Mouse (Mus musculus) heart, adult 2 months (tissue): Measurements from ENCODE around the gene Izumo1r. TPM values are rescaled to one million over a fixed set of nuclear protein-coding genes. Genes with fewer than 3 reads are reported as not detected.

Experiments used
- DNase-seq, 2 experiments: peaks; one replicate each; pipeline ENCODE4 v3.0.0; 2021
- H3K27ac ChIP-seq: fragments of 200-600 bp; 2 replicates; pipeline ENCODE4 v1.8.1; 2022
- H3K27me3 ChIP-seq: fragments of 200-500 bp; 2 replicates; pipeline ENCODE4 v1.6.1; 2012; ENCODE audit warnings: mild to moderate bottlenecking, low read length, inconsistent platforms, mixed read lengths; ENCODE audit not compliant: control insufficient read depth, insufficient read depth
- H3K36me3 ChIP-seq: fragments of 200-500 bp; 2 replicates; pipeline ENCODE4 v1.6.1; 2012; ENCODE audit warnings: low read length, inconsistent platforms; ENCODE audit not compliant: control insufficient read depth, insufficient read depth
- H3K4me1 ChIP-seq: fragments of 200-500 bp; 2 replicates; pipeline ENCODE4 v1.6.1; 2011; ENCODE audit warnings: low read length; ENCODE audit not compliant: control insufficient read depth, insufficient read depth
- H3K4me3 ChIP-seq: fragments of 200-600 bp; 2 replicates; pipeline ENCODE4 v1.8.1; 2022
- H3K79me2 ChIP-seq: fragments of 200-500 bp; replicated peaks from 2 replicates; pipeline ENCODE4 v1.6.1; 2012; ENCODE audit warnings: mild to moderate bottlenecking, inconsistent platforms, low read length, moderate library complexity, mixed read lengths; ENCODE audit not compliant: control insufficient read depth, insufficient read depth
- H3K9ac ChIP-seq: fragments of 200-500 bp; 2 replicates; pipeline ENCODE4 v1.6.1; 2012; ENCODE audit warnings: low read depth, mild to moderate bottlenecking, control low read depth, inconsistent platforms, low read length, mixed read lengths
- CTCF ChIP-seq: fragments of 200-600 bp; IDR thresholded peaks from 2 replicates; pipeline ENCODE4 v1.8.1; 2022; ENCODE audit warnings: antibody characterized with exemption, mild to moderate bottlenecking, moderate library complexity
- EP300 ChIP-seq: fragments of 200-500 bp; IDR thresholded peaks from 2 replicates; pipeline ENCODE4 v1.6.1; 2011; ENCODE audit warnings: low read depth, low read length, control low read depth; ENCODE audit not compliant: insufficient read depth
- POLR2A ChIP-seq: fragments of 200-500 bp; IDR thresholded peaks from 2 replicates; pipeline ENCODE4 v1.6.1; 2011; ENCODE audit warnings: mild to moderate bottlenecking, low read depth, low read length, control low read depth; ENCODE audit not compliant: insufficient read depth
- WGBS: fragments of 180-500 bp; shearing (Covaris S2); methylation state at CpG from one replicate; pipeline ENCODE4 v1.1.7; 2018; 5-methylcytosine and 5-hydroxymethylcytosine counted together
- intact Hi-C: fragments of 180-260 bp; cut with DNase I; formaldehyde crosslinking; loops from one replicate; pipeline ENCODE4 v1.15.1; 2025
- polyA plus RNA-seq: library from polyadenylated mRNA; depleted of rRNA; stranded (reverse); fragments of >200 nt; gene quantifications from 2 replicates; pipeline ENCODE4 v1.2.3, GENCODE M21; 2012
- total RNA-seq, 2 experiments: library from RNA; stranded (reverse); gene quantifications; 2 replicates each; pipeline ENCODE4 v1.2.3; 2021

Gene Izumo1r
- total and polyA plus RNA-seq, 3 experiments: 0.29 TPM; not detected in 2

DNA sequence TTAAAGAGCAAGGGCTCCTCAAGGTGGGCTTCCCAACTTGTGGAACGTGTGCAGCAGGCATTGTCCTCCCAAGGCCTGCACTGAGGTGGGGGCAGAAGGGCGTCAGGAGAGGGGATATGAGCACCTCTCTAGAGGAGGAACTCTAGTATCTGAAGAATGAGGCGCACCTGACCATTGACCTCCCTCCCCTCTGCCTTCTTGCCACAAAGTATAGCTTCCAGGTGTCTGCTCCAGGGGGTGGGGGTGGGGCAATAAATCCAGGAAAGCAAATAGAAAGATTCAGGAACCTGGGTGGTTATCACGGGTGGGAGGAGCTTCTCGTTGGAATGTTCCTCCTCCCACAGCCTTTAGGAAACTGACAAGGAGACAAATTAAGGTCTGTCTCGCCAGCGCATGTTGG is 2.0 kb downstream of the Izumo1r start:
- H3K4me1 ChIP-seq: no peaks in the 10 kb centered on the region
- H3K27ac ChIP-seq: no peak overlapping the region
- no peaks in the 10 kb centered on the region for H3K79me2 ChIP-seq
- no peak for DNase-seq
- 71% methylated on average over 7 of the region's 7 CpGs for WGBS
- TF ChIP-seq CTCF (no peak), EP300 (no peak), POLR2A (no peak)
- H3K4me3 ChIP-seq: no peak overlapping the region
- intact Hi-C loops: no loop called here
- H3K9ac ChIP-seq: no peak overlapping the region
- H3K27me3 ChIP-seq: no peaks in the 10 kb centered on the region
- no peaks in the 10 kb centered on the region for H3K36me3 ChIP-seq

DNA sequence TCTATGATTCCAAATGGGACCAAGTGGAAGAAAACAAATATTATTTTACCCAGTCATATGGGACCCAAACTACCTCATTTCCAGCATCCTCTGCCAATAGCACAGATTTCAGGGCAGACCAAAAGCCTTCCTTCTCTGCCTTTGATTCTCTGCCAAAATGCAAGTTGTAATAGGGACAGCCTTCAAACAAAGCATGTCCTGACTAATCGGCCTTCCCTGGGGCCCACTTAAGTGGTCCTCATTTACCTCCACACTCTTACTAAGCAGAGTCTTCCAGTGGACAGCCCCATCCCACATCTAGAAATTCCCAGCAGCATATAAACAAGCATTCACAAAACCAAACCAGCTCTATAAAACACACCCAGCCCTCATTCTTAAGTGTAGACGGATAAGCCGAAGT is 6.6 kb downstream of the Izumo1r start:
- Histone ChIP-seq H3K9ac (no peak overlapping the region), H3K27ac (no peak overlapping the region), H3K4me1 (no peaks in the 10 kb centered on the region), H3K79me2 (no peaks in the 10 kb centered on the region), H3K36me3 (no peaks in the 10 kb centered on the region), H3K4me3 (no peak overlapping the region), H3K27me3 (no peaks in the 10 kb centered on the region)
- TF ChIP-seq CTCF: no peak
- 63% methylated on average over 3 of the region's 3 CpGs for WGBS
- no peak for DNase-seq
- intact Hi-C loops: no loop called here

DNA sequence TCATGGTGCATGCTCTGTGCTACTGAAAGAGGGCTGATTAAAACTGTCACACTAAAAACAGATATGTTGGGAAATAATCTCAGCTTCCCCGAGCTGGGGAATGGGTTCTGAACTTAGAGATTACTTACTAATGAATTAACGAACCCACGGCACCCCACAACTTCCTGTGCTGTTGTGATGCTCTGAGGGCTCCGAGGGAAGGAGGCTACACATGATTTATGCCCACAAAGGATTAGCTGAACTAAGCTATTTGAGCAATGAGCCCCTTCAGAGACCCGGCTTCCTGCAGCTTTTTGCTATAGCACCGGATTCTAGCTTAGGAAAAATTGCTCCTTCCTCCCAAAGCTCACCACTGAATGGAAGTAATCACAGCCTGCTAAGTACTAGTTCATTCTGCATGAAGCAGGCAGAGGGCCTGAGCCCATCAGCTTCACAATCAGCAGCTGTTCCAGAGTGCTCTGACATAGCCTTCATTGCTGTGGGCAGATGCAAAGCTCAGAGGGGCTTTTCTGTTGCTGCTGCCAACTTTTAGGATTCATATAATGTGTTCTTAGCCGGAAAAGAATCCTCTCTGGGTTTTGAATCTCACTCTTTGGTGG is 8.4 kb downstream of the Izumo1r start:
- Histone ChIP-seq H3K9ac (no peak overlapping the region), H3K79me2 (no peaks in the 10 kb centered on the region), H3K4me3 (no peak overlapping the region), H3K27ac (no peak overlapping the region), H3K36me3 (no peaks in the 10 kb centered on the region), H3K4me1 (no peaks in the 10 kb centered on the region), H3K27me3 (no peaks in the 10 kb centered on the region)
- WGBS: 66% methylated on average over 7 of the region's 7 CpGs
- TF ChIP-seq EP300: no peak
- no peak for TF ChIP-seq POLR2A
- no peak for TF ChIP-seq CTCF
- intact Hi-C loops: no loop called here
- no peak for DNase-seq

DNA sequence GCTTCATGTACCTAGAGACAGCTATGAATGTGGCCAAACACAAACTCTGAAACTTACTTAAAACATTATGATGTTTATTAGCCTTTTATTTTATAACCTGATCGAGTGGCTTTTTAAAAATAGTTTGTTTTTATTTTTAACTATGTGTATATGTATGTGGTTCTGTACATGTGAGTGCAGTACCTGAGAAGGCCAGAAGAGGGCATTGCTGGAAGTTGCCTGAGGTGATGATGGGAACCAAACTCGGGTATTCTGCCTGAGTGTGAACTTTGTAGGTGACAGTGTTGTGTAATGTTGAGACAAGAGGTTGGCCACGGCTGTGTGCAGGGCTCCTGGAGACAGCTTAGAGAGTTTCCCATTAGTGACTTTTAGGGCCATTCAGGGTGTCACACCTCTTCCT is 9.1 kb downstream of the Izumo1r start:
- H3K79me2 ChIP-seq: no peaks in the 10 kb centered on the region
- H3K4me1 ChIP-seq: no peaks in the 10 kb centered on the region
- no peak for TF ChIP-seq EP300
- peak; percentile 41 for TF ChIP-seq CTCF
- no peak overlapping the region for H3K9ac ChIP-seq
- H3K27ac ChIP-seq: no peak overlapping the region
- H3K36me3 ChIP-seq: no peaks in the 10 kb centered on the region
- intact Hi-C loops: no loop called here
- no peak overlapping the region for H3K4me3 ChIP-seq
- H3K27me3 ChIP-seq: no peaks in the 10 kb centered on the region
- no peak for DNase-seq
- 77% methylated on average over 3 of the region's 3 CpGs for WGBS

DNA sequence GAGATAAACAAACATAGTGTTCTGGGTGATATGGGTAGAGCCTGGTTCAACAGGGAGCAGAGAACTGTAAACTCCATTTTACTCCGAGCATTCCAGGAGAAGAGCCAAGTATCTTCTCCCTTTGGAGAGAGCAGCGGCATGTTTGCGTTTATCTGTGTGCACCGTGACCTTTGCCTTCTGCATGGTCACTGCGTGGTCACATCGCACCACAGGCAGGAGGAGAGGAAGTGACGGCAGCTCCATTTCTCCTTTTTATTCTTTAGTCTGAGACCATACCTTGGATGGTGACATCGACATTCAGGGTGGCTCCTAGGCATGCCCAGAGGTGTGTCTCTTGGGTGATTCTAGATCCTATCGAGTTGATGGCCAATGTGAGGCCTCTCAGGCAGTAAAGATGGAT is 10.4 kb downstream of the Izumo1r start:
- Histone ChIP-seq H3K4me3 (no peak overlapping the region), H3K27me3 (no peaks in the 10 kb centered on the region), H3K79me2 (no peaks in the 10 kb centered on the region), H3K36me3 (no peaks in the 10 kb centered on the region), H3K9ac (no peak overlapping the region), H3K27ac (no peak overlapping the region), H3K4me1 (no peaks in the 10 kb centered on the region)
- whole genome bisulfite sequencing: 70% methylated on average over 9 of the region's 9 CpGs
- TF ChIP-seq EP300: no peak
- no peak for TF ChIP-seq POLR2A
- intact Hi-C loops: no loop called here
- DNase-seq: no peak

DNA sequence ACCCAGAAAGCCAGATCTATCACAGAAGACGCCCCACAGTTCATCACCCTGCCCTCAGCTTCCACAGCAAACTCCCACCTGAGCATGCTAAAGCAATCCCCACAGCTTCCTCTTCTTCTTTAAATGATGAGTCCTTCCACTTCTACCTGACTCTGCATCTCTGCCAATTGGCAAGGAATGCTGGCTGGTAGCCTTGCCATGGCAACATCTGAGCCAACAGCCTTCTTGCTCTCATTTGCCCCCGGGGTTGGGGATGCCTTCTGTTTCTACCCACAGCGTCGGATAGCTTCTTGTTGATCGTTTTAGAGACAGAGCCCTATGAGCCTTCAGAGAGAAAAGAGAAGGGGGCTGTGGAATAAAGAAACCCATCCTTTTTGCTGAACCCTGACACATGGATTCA is 11.9 kb downstream of the Izumo1r start:
- Histone ChIP-seq H3K79me2 (no peaks in the 10 kb centered on the region), H3K27me3 (no peaks in the 10 kb centered on the region), H3K27ac (no peak overlapping the region), H3K36me3 (no peaks in the 10 kb centered on the region), H3K4me3 (no peak overlapping the region), H3K9ac (no peak overlapping the region), H3K4me1 (no peaks in the 10 kb centered on the region)
- no peak for DNase-seq
- 85% methylated on average over 5 of the region's 5 CpGs for WGBS
- TF ChIP-seq CTCF: no peak
- no peak for TF ChIP-seq POLR2A
- no peak for TF ChIP-seq EP300
- intact Hi-C loops: no loop called here
